Mouse (Mus musculus) forebrain, embryonic 10.5 days (tissue): ENCODE data around the gene Fam131c. TPM values are rescaled to one million over a fixed set of nuclear protein-coding genes. Genes with fewer than 3 reads are reported as not detected.

Source experiments
- DNase-seq: peaks from one replicate; pipeline ENCODE4 v3.0.0-alpha.2; 2017; ENCODE audit warnings: low spot score; ENCODE audit errors: extremely low spot score
- H3K27ac ChIP-seq: fragments of 300-500 bp; sonication (generic); 2 replicates; pipeline ENCODE4 v1.5.1; 2016; ENCODE audit warnings: mild to moderate bottlenecking
- H3K27me3 ChIP-seq: fragments of 300-500 bp; sonication (generic); 2 replicates; pipeline ENCODE4 v1.6.1; 2016; ENCODE audit warnings: mild to moderate bottlenecking; ENCODE audit not compliant: poor library complexity, severe bottlenecking
- H3K36me3 ChIP-seq: fragments of 300-500 bp; sonication (generic); replicated peaks from 2 replicates; pipeline ENCODE4 v1.6.1; 2016; ENCODE audit warnings: mild to moderate bottlenecking, moderate library complexity
- H3K4me1 ChIP-seq: fragments of 300-500 bp; sonication (generic); 2 replicates; pipeline ENCODE4 v1.6.1; 2016
- H3K4me3 ChIP-seq: fragments of 300-500 bp; sonication (generic); 2 replicates; pipeline ENCODE4 v1.5.1; 2016; ENCODE audit warnings: mild to moderate bottlenecking, moderate library complexity
- H3K9me3 ChIP-seq: fragments of 300-500 bp; sonication (generic); 2 replicates; pipeline ENCODE4 v1.6.1; 2016; ENCODE audit warnings: mild to moderate bottlenecking, moderate library complexity
- WGBS: fragments of 180-500 bp; shearing (Covaris S2); methylation state at CpG from one replicate; pipeline ENCODE4 v1.1.7; 2016; 5-methylcytosine and 5-hydroxymethylcytosine counted together
- polyA plus RNA-seq: library from polyadenylated mRNA; unstranded; fragments of >200 nt; fragmentation: Nextera tagmentation; extraction: Ambion mirVana; gene quantifications from 2 replicates; pipeline ENCODE4 v1.2.1, GENCODE M21; 2016

Fam131c gene
- polyA plus RNA-seq, 1 experiment from 2014 or later: 0.55 TPM

DNA sequence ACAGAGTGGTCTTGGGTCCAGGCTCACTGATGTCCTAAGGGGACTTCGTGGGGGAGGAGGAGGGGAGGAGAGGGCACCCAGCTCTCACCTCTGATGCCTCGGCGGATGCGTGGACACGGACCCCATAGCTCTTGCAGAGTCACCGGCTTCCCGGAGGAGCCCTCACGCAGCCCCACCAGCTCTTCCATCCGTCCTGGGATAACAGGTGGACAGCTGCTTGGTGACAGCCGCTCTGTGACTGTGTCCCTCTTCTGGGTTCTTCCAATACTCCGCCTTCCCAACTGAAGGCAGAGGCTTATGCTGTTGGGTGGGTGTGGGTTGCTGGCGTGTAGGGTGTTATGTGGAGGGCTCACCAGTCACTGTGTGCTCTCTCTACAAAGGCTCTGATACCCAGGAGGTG is 29.8 kb downstream of the Fam131c start:
- Histone ChIP-seq H3K4me1 (peaks cover 14% of the 10 kb centered on the region), H3K27me3 (peaks cover 43% of the 10 kb centered on the region), H3K36me3 (no peaks in the 10 kb centered on the region), H3K27ac (no peak overlapping the region), H3K4me3 (no peak overlapping the region), H3K9me3 (no peaks in the 10 kb centered on the region)
- no peak for DNase-seq
- WGBS: 79% methylated on average over 12 of the region's 12 CpGs

DNA sequence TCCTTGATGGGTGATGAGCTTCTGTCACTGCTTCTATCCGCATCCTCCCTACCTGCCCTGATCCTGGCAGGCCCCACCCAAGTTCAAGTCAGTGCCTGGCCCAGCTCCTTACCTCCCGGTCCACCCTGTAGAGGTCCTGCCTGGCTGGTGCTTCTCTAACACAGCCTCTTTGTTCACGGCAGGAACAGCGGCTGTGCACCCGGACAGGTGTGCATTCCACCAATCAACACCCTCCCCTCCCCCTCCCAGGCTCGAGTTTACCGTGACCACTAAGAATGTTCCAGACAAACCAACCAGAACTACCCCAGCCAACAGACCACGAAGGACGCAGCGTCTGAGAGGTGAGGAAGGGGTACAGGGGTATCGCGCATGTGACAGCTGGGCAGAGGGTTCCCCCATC is 30.5 kb downstream of the Fam131c start, which contains the start of gene Clcnka:
Clcnka (minus strand) TSS at position 180 of the 400 bp plus-strand sequence.
- H3K9me3 ChIP-seq: no peaks in the 10 kb centered on the region
- WGBS: 66% methylated on average over 12 of the region's 12 CpGs
- no peak within 1 kb of the TSS for H3K27ac ChIP-seq
- DNase-seq: no peak
- H3K4me1 ChIP-seq: peaks cover 14% of the 10 kb centered on the region
- no peaks in the 10 kb centered on the region for H3K36me3 ChIP-seq
- H3K27me3 ChIP-seq: peaks cover 48% of the 10 kb centered on the region
- H3K4me3 ChIP-seq: no peak within 1 kb of the TSS

DNA sequence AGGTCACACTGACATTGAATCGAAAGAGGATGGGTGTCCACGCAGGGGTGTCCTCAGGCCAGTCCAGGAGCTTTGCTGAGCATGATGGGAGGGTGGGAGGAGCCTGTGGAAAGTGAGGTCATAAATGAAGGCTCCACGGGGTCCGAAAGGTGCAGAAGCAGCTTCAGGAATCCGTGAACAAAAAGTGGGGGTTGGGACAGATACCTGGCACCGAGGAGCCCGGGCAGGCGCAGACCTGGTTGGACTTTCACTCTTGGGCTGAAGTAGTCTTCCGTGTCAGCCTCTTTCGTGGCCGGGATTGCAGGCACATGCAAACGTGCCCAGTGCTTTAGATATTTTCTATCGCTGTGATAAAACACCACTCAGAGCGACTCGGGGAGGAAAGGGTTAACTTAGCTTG is 32.2 kb downstream of the Fam131c start:
- DNase-seq: no peak
- Histone ChIP-seq H3K4me1 (peaks cover 15% of the 10 kb centered on the region), H3K4me3 (no peak overlapping the region), H3K9me3 (no peaks in the 10 kb centered on the region), H3K27ac (no peak overlapping the region), H3K27me3 (peaks cover 46% of the 10 kb centered on the region), H3K36me3 (no peaks in the 10 kb centered on the region)
- WGBS: 91% methylated on average over 15 of the region's 15 CpGs

DNA sequence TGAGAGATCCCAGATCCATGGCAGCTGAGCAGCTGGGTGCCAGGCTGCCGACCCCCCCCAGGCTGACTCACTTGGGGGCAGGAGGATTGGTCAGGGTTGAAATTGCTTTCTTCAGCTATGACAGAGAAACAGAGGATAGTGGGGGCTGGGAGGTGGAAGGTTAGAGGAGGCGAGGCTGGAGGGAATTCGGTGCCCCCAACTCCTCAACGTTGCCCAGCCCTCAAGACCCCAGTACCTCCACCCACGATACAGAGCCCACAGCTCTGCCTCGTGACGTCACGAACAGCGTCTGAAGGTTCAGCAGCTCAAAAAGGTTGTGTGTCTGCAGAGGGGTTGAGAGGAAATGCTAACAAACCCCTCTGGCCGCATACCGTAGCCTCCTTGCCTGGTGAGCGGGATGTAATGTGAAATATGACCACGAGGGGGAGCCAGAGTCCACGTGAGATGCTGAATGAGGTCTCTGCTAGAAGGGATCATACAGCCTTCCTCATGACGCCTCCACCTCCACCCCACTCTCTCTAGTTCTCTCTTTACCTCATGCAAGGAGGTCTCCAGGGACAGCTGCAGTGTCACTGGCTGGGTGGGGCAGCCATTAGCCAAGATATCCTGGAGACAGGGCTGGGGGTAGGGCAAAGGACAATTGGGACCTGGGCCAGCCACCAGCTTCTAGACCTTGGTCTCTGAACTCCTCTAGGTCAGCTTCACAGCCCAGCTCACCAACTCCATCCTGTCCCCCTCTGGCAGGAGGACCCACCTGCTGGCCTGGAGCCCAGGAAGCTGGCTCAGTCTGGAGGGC is 36.7 kb downstream of the Fam131c start:
- H3K4me1 ChIP-seq: peaks cover 7% of the 10 kb centered on the region
- peaks cover 47% of the 10 kb centered on the region for H3K27me3 ChIP-seq
- no peak overlapping the region for H3K27ac ChIP-seq
- H3K9me3 ChIP-seq: no peaks in the 10 kb centered on the region
- H3K4me3 ChIP-seq: 0 out of 2 replicates have a peak overlapping the region, but pooled peaks have one; percentile 5
- peak; percentile 89 for DNase-seq
- WGBS: 13% methylated on average over 15 of the region's 15 CpGs
- no peaks in the 10 kb centered on the region for H3K36me3 ChIP-seq

DNA sequence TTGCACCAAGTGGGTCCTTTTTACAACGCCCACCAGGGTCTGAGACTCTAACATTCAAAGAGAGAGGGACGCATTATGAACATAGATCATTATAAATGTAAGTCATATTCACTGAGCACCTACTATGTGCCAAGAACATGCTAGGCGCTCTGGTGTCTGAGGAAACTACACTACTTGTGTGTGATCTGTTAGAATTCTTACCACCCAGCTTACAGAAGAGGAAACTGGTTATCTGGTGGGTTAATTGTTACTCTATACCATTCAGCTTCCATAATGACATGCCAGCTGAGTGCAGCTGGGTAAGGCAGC is 37.2 kb downstream of the Fam131c start:
- H3K9me3 ChIP-seq: no peaks in the 10 kb centered on the region
- DNase-seq: no peak
- peaks cover 7% of the 10 kb centered on the region for H3K4me1 ChIP-seq
- no peaks in the 10 kb centered on the region for H3K36me3 ChIP-seq
- H3K27ac ChIP-seq: no peak overlapping the region
- WGBS: 84% methylated on average over 3 of the region's 3 CpGs
- H3K27me3 ChIP-seq: peaks cover 49% of the 10 kb centered on the region
- no peak overlapping the region for H3K4me3 ChIP-seq

DNA sequence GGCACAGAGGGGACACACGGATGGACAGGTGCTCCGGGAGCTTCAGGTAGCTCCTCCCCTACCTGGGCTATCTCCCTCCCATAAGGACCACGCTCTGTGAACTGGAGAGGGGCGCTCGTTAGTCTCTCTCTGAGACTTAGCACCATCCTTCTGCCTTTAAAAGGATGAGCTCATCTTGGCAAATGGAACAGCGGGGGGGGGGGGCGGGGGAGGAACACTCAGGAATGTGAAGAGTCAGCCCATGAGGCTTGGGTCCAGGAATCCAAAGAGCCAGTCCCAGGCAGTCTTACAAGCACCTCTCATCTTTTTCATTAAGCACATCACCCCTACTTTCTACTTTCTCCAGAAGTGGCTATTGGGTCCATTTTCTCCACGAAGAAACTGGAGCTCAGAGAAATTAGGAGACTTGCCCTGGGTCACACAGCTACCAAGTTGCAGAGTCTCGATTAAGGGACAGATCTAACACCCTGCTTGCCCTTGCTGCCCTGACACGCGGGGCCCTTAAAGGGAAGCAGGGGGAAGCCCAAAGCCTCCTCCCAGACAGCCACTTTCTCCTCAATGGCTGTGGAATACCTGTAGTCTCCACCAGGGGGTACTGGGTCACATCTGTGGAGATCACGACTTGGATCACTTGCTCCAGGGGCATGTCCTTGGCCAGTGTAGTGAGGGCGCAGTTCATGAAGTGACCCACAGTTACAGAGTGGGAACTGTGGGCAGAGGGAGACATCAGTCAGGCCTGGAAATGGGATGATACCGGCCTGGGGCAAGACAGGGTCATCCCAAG is 38.7 kb downstream of the Fam131c start:
- Histone ChIP-seq H3K4me1 (peaks cover 7% of the 10 kb centered on the region), H3K27ac (no peak overlapping the region), H3K36me3 (no peaks in the 10 kb centered on the region), H3K27me3 (peaks cover 60% of the 10 kb centered on the region), H3K9me3 (no peaks in the 10 kb centered on the region), H3K4me3 (no peak overlapping the region)
- DNase-seq: no peak
- WGBS: 45% methylated on average over 14 of the region's 14 CpGs

DNA sequence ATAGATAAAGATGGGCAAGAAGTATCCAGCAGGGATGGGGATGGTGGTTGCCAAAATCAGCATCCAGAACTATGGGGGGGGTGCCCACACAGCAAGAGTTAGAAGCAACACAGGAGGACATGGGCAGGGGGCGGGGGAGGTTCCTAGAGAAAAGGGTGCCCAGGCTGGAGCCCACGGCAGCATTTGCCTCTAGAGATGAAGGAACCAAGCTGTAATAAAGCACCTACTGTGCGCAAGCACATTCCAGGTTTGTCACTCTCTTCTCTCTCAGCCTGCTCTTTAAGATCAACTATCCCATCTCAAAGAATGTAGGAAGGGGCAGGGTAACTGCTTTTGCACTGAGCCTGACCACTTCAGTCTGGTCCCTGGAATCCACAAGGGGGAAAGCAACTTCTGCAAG is 40.6 kb downstream of the Fam131c start:
- no peak for DNase-seq
- peaks cover 7% of the 10 kb centered on the region for H3K4me1 ChIP-seq
- peaks cover 2% of the 10 kb centered on the region; the same call in 1 of the 2 replicates for H3K9me3 ChIP-seq
- H3K4me3 ChIP-seq: no peak overlapping the region
- H3K27ac ChIP-seq: no peak overlapping the region
- peaks cover 61% of the 10 kb centered on the region for H3K27me3 ChIP-seq
- 85% methylated on average over 3 of the region's 3 CpGs for WGBS
- no peaks in the 10 kb centered on the region for H3K36me3 ChIP-seq

DNA sequence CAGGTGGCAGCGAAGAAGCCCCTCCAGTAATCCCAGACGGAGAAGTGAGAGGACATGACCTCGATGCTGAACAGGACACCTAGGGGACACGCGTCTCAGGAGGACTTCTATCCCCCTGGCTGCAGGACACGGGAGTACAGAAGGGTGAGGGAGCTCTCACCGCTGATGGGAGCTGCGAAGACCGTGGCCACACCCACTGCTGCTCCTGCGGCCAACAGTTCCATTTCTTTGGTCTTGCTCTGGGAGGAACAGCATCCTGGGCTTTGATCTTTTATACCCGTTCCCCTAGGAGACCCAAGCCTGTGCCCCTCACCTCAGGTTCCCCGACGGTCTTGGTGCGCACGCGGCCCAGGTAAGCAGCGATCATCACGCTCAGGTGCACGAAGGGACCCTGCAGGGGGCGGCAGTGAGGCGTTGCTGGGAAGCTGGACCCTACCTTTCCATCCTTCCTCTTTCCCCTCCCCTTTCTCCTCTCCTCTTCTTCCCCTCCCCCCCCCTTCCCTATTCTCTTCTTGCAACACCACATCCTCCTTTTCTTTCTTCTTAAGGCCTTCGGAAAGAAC is 43.5 kb downstream of the Fam131c start:
- 18% methylated on average over 22 of the region's 22 CpGs for WGBS
- peaks cover 40% of the 10 kb centered on the region for H3K27me3 ChIP-seq
- H3K36me3 ChIP-seq: no peaks in the 10 kb centered on the region
- DNase-seq: no peak
- no peak overlapping the region for H3K27ac ChIP-seq
- no peaks in the 10 kb centered on the region for H3K4me1 ChIP-seq
- H3K9me3 ChIP-seq: peaks cover 2% of the 10 kb centered on the region; the same call in 1 of the 2 replicates
- no peak overlapping the region for H3K4me3 ChIP-seq

DNA sequence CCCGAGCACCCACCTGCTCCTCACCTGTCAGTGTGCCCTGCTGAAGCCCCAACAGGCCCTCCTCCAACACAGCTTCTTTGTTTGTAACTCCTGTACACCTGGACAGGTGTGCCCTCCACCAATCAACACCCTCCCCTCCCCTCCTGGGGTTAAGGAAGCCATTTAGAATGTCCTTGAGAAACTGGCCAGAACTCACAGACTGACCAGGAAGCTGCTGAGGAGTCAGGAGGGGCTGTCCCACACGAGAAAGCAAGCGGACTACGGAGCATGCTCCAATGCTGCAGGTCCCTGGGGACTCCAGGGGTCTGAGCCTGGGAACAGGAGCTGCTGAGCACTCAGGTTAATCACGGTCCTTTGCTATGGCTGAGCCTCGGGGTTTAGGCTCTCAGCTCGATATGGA is 47.9 kb downstream of the Fam131c start, which contains the start of gene Clcnkb:
Clcnkb (minus strand) TSS at position 91 of the 400 bp plus-strand sequence.
- H3K27me3 ChIP-seq: peaks cover 19% of the 10 kb centered on the region
- WGBS: 71% methylated on average over 7 of the region's 7 CpGs

DNA sequence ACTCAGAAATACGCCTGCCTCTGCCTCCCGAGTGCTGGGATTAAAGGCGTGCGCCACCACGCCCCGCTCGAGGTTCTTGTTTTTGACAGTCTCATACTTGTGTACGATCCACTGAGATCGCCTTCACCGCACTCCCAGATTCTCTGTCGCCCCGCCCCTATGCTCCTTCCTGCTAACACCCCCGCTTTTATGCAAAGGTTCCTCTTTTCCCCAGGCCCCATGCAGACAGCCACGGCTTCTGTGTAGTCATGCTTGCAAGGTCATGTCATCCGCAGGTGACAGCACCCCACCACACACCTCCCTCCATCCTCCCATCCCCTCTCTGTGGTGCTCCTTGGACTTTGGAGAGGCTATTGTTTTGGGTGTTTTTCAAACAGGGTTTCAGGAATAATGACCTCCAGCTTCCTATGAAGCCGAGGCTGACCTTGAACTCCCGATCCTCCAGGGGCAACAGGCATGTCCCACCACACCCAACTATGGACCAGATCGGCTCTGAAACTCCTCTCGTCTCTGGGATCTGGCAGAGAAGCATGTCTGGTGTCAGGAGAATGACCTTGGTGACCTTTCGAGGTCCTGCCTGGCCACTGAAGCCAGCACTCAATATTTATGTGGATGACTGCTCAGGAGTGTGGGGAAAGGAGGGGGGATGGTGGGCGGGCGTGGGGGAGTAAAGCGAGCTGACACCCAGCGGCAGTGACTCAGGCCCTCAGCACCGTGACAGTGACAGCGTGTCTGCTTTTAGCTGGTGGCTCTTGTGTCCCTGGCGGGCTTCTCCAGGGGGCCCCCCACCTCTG is 51.6 kb downstream of the Fam131c start:
- Histone ChIP-seq H3K4me3 (no peak overlapping the region), H3K9me3 (no peaks in the 10 kb centered on the region), H3K36me3 (no peaks in the 10 kb centered on the region), H3K27me3 (peaks cover 37% of the 10 kb centered on the region), H3K4me1 (peaks cover 12% of the 10 kb centered on the region), H3K27ac (no peak overlapping the region)
- 76% methylated on average over 27 of the region's 27 CpGs for WGBS
- no peak for DNase-seq

More for the DNA sequence above, 47.9 kb downstream of the Fam131c start, which contains the start of gene Clcnkb:
- H3K4me3 ChIP-seq: no peak within 1 kb of the TSS
- H3K27ac ChIP-seq: no peak within 1 kb of the TSS
- DNase-seq: no peak
- H3K4me1 ChIP-seq: peaks cover 7% of the 10 kb centered on the region
- H3K9me3 ChIP-seq: peaks cover 2% of the 10 kb centered on the region; the same call in 1 of the 2 replicates
- H3K36me3 ChIP-seq: no peaks in the 10 kb centered on the region

DNA sequence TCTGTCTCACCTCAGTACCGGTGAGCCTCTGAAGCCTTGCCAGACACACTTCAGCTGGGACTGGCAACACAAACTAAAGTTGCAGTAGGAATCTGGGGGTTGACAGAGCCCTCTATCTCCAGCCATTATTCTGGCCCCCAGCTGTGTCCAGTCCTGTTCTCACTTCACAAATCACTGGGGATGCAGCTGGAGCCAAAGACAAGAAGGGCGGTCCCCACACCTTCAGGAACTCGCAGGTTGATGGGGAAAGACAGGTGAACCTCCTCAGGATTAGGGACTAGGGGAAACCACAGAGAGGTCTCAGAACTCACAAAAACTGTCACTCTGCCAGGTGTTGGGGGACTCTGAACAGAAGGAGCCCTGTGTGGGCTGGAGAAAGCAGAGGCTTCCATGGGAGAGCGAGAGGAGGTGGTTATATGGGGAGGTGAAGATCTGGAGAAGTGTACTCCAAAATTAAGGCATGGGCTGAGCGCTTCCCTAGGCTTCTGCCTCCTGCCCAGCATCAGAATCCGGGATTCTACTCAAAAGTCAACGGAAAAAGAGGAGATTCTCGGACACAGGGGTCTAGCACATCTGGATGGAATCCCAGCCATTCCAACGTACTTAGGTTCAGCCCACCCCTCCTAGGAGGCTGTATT is 52.3 kb downstream of the Fam131c start, which contains the start of gene Hspb7:
Hspb7 (plus strand) TSS at position 588 of the 638 bp plus-strand sequence.
- Histone ChIP-seq H3K36me3 (no peaks in the 10 kb centered on the region), H3K4me3 (no peak within 1 kb of the TSS), H3K4me1 (peaks cover 18% of the 10 kb centered on the region), H3K9me3 (no peaks in the 10 kb centered on the region), H3K27ac (0 out of 2 replicates have a peak within 1 kb of the TSS, but pooled peaks have one; percentile 8), H3K27me3 (peaks cover 44% of the 10 kb centered on the region)
- no peak for DNase-seq
- WGBS: 64% methylated on average over 9 of the region's 9 CpGs

DNA sequence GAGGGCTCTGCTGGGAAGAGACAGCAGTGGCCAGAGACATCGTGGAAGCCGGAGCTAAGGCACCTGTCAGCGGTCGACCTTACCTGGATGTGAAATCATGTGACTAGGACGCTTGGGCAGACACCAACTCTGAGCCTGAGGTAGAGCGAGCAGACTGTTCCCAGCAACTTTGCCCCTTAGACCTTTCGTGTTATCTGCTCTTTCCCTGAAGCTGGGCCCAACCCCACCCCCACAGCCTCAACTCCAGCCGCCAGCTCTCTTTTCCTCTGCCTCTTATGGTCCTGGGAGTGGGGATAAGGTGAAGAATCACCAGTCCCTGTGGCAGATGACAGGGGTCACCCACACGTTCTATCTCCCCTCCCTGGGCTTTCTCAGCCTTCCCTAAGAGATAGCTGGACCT is 52.9 kb downstream of the Fam131c start:
- no peak for DNase-seq
- 58% methylated on average over 9 of the region's 9 CpGs for WGBS

More for the DNA sequence above, 52.9 kb downstream of the Fam131c start:
- peaks cover 24% of the 10 kb centered on the region for H3K4me1 ChIP-seq
- H3K27ac ChIP-seq: 0 out of 2 replicates have a peak overlapping the region, but pooled peaks have one; percentile 8
- H3K27me3 ChIP-seq: peaks cover 50% of the 10 kb centered on the region
- no peaks in the 10 kb centered on the region for H3K9me3 ChIP-seq
- H3K4me3 ChIP-seq: no peak overlapping the region
- H3K36me3 ChIP-seq: no peaks in the 10 kb centered on the region
